Mouse (Mus musculus): Measurements from ENCODE around the gene Car7.

Gene Car7

GRCm38 (mm10) chr8:104533971-104534778 lies at the start of gene Car7, which contains the start of gene Nae1:
TSS of gene Car7 (plus strand) at chr8:104534689.
TSS of gene Nae1 (minus strand) at chr8:104534637.
- peak; percentile 94 for DNase-seq

GRCm38 (mm10) chr8:104509061-104510006 lies 25.2 kb upstream of the Car7 start, which contains the start of gene Terb1:
TSS of gene Terb1 (minus strand) at chr8:104509910.
- peak; percentile 48 for DNase-seq

- no peak for DNase-seq
These were observed 24.4 kb upstream of the Car7 start for GRCm38 (mm10) chr8:104510134-104510533.

- no peak for DNase-seq
These were observed 16.6 kb upstream of the Car7 start for GRCm38 (mm10) chr8:104517872-104518271.

- DNase-seq, result no peak
These were observed 4.8 kb upstream of the Car7 start for GRCm38 (mm10) chr8:104529671-104530070.

GRCm38 (mm10) chr8:104533551-104533950 lies 938 bp upstream of the Car7 start:
- no peak for DNase-seq

- no peak for DNase-seq
These were observed 271 bp downstream of the Car7 start for GRCm38 (mm10) chr8:104534779-104535141.

GRCm38 (mm10) chr8:104535378-104535777 lies 889 bp downstream of the Car7 start:
- DNase-seq, result no peak

- DNase-seq, result no peak
These were observed 1.5 kb downstream of the Car7 start for GRCm38 (mm10) chr8:104536028-104536427.

GRCm38 (mm10) chr8:104538896-104539295 lies 4.4 kb downstream of the Car7 start:
- no peak for DNase-seq

- peak; percentile 52 for DNase-seq
These were observed 5.1 kb downstream of the Car7 start for GRCm38 (mm10) chr8:104539566-104539965.

- DNase-seq, result no peak
These were observed 5.7 kb downstream of the Car7 start for GRCm38 (mm10) chr8:104540238-104540637.

- DNase-seq, result peak; percentile 74
These were observed 6.4 kb downstream of the Car7 start for GRCm38 (mm10) chr8:104540710-104541514.

GRCm38 (mm10) chr8:104541515-104541880 lies 7.0 kb downstream of the Car7 start:
- DNase-seq, result no peak

- peak; percentile 86 for DNase-seq
These were observed 7.7 kb downstream of the Car7 start for GRCm38 (mm10) chr8:104542160-104542559.

GRCm38 (mm10) chr8:104543440-104544045 lies 9.1 kb downstream of the Car7 start:
- DNase-seq, result no peak

- no peak for DNase-seq
These were observed 20.7 kb downstream of the Car7 start for GRCm38 (mm10) chr8:104555191-104555590.

GRCm38 (mm10) chr8:104557226-104557625 lies 22.7 kb downstream of the Car7 start:
- no peak for DNase-seq

GRCm38 (mm10) chr8:104560731-104561130 lies 26.2 kb downstream of the Car7 start:
- no peak for DNase-seq

GRCm38 (mm10) chr8:104564633-104565456 lies 30.4 kb downstream of the Car7 start:
- DNase-seq, result peak; percentile 66

- DNase-seq, result no peak
These were observed 30.9 kb downstream of the Car7 start for GRCm38 (mm10) chr8:104565457-104565798.

GRCm38 (mm10) chr8:104569559-104569958 lies 35.1 kb downstream of the Car7 start:
- DNase-seq, result no peak
